Mouse (Mus musculus) gastrocnemius, adult 18-20 months (tissue): ENCODE measurements around the gene Nlrp6. TPM values are rescaled to one million over a fixed set of nuclear protein-coding genes. Genes with fewer than 3 reads are reported as not detected.
"Not testable (repeated sequence)": the region's sequence is repeated elsewhere in the genome, so short reads cannot be mapped to it uniquely, and the experiment has no call there.

Source experiments
- DNase-seq: peaks from one replicate; pipeline ENCODE4 v3.0.0; 2021; ENCODE audit warnings: low spot score
- long read RNA-seq, 2 experiments: library from polyadenylated mRNA; stranded (forward); transcript quantifications; one replicate each; pipeline ENCODE4 v2.0.0; 2021
- total RNA-seq, 2 experiments: library from RNA; stranded (reverse); gene quantifications; 2 replicates each; pipeline ENCODE4 v1.2.3; 2021

Nlrp6 gene
- not detected for total RNA-seq
- long read RNA-seq, experiment 1, result 0 reads
- long read RNA-seq, experiment 2, result 0 reads

DNA sequence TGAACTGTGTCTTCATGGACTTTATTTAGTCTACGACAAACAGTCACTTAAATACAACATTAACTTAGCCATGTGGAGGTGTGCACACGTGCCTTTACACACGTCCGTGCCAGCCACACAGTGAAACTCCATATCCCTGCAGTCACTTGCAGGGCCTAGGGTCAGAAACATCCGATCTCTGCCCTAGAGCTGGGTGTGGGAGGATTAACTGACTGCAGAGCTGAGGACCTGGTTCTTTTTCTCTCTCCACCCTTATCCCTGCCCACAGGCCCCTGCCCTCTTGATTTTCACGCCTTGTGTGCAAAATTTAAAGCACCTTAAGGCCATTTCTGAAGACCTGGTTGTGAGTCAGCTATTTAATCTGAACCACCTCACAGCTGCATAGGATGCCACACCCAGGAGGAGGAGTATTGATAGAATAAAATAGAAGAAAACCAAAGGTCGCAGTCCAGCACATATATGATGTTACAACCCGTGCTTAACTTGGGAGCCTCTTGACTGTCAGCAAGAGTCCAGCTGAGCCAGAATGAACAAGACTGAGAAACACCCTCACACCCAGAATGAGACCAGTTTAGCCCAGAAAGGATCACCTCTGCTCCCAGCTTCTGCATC is at the start of gene Nlrp6:
Nlrp6 (plus strand) TSS at position 485 of the 612 bp plus-strand sequence.
- no peak for DNase-seq

DNA sequence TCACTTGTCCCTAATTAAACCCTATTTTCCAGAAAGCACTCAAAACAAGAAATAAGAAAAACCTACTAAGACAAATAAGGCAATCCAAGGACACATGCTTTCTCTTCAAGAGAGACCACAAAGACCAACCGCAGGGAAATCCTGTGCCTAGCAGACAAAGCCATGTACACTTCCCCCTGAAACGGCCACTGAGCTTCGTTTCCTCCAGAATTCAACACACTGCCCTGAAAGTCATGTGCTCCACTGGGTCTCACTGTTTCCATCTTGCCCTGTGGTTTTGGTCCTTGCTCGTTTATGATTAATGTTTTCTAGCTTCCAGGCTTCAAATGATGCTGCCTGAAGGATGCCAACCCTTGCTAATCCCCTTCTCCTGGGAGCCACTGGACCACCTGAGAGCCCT is 46.5 kb upstream of the Nlrp6 start:
- no peak for DNase-seq

- DNase-seq, result no peak
Observed at GRCm38 (mm10) chr7:140877364-140877763, 43.3 kb upstream of the Nlrp6 start.

DNA sequence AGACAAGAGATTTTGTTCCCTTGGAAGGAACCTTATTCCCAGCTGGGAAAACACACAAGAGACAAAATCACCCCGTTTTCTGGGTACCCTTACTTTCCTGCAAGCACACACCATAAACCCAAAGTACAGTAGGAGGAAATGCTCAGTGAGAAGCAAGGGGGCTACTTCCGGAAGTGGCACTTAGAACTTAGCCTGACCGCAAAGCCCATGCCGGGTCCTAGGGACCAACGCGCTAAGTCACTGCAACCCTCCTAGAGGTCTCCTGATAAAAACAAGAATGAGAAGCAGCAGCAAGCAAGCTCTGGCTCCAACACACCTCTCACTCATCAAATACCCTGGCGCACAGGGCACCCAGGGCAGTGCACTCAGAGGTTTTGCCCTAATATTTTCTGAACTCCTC is 41.3 kb upstream of the Nlrp6 start:
- DNase-seq, result no peak

- DNase-seq, result no peak
Observed at GRCm38 (mm10) chr7:140880419-140880818, 40.3 kb upstream of the Nlrp6 start.

DNA sequence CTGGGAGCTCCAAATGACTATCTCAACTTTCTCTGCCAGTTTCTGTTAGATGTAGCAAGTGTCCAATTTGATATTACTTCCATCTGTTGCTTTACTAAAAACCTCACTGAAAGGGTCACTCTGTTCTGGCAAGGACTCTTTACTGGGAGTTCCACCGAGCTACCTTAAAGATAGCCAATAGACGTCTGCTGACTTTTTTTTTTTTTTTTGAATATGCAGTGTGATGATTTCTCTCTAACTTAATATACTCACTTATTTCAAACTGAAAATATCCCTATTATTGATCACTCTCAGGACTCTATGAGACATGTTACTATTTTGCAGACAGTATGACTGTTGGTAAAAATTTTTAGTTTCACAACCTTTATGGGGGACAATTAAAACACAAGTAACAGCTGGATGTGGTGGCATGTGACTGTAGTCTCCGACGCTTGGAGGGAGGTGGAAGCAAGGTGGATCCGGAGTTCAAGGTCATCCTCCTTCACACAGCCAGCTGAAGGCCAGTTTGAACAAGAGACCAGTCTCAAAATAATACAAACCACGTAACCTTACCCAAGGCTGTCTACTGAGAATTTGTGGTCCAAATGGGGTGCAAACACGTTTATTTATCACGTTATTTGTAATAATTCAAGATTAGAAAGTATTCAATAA is 39.7 kb upstream of the Nlrp6 start:
- no peak for DNase-seq

- DNase-seq, result peak; percentile 93
Observed at GRCm38 (mm10) chr7:140881696-140882468, 38.8 kb upstream of the Nlrp6 start, which contains the start of the genes Psmd13 and Sirt3. Psmd13 (plus strand) TSS chr7:140881968. Sirt3 (minus strand) TSS chr7:140882309.

DNA sequence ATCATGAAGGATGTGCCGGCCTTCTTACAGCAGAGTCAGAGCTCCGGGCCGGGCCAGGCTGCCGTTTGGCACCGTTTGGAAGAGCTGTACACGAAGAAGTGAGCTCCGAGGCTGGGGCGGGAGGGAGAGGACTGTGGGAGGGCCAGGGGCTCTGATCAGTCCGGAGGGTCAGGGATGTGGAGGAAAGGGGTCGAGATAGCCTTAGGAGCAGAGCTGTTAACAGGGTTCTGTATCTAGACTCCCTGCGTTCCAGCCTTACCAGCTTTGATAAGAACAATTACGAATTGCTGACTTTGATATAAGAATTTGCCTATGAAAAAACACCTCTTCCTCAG is 38.3 kb upstream of the Nlrp6 start:
- no peak for DNase-seq

DNA sequence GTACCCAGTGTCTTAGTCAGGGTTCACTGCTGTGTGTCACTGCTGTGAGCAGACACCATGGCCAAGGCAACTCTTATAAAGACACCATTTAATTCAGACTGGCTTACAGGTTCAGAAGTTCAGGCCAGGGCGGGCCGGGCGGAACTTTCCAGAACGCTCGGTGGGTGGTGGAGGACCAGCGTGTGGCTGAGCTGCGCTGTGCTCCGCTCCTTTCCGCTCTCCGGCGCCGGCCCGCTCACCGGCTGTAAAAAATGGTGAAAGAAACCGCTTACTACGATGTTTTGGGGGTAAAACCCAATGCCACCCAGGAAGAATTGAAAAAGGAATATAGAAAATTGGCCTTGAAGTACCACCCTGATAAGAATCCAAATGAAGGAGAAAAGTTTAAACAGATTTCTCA is 30.1 kb upstream of the Nlrp6 start:
- not testable (repeated sequence) for DNase-seq

GRCm38 (mm10) chr7:140894031-140894430 is 26.7 kb upstream of the Nlrp6 start:
- DNase-seq, result no peak

DNA sequence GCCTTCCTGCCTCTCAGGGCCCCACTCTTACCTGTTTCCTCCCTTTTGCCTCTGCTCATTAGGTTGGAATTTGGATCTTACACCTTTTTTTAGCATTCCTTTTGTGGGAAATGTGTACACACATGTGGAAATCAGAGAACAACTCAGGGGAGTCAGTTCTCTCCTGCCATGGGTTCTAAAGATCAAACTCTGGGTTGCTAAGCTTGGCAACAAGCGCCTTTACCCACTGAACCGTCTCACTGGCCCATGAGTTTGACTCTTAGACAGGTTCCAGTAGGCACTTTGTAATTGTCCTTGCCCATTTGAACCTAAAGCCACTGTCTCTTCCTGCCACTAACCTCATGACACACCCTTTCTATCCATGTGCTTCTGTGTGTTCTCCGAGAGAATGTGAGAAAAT is 26.1 kb upstream of the Nlrp6 start:
- DNase-seq, result no peak

DNA sequence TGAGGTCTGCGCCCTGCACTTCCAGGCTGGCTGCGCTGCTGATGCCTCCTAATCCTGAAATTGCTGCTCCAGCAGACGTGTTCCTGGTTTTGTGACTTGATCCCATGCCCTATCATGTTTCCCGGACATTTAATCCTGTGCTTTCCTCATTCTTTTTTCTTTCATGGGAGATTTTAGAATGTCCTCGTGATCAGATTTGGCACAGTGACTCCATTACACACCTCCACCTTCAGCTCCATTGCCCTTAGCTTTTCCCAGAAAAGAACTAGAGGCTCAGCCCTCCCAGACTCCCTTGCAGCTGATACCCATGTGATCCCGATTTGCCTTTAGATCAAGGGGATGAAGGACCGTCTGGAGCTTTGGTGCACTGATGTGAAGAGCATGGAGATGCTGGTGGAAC is 22.8 kb upstream of the Nlrp6 start:
- peak; percentile 7 for DNase-seq

GRCm38 (mm10) chr7:140899121-140899520 is 21.6 kb upstream of the Nlrp6 start:
- peak; percentile 15 for DNase-seq

- DNase-seq, result peak; percentile 80
Observed at GRCm38 (mm10) chr7:140900220-140900619, 20.5 kb upstream of the Nlrp6 start, which contains the start of gene Cox8b. Cox8b (minus strand) TSS chr7:140900446.

DNA sequence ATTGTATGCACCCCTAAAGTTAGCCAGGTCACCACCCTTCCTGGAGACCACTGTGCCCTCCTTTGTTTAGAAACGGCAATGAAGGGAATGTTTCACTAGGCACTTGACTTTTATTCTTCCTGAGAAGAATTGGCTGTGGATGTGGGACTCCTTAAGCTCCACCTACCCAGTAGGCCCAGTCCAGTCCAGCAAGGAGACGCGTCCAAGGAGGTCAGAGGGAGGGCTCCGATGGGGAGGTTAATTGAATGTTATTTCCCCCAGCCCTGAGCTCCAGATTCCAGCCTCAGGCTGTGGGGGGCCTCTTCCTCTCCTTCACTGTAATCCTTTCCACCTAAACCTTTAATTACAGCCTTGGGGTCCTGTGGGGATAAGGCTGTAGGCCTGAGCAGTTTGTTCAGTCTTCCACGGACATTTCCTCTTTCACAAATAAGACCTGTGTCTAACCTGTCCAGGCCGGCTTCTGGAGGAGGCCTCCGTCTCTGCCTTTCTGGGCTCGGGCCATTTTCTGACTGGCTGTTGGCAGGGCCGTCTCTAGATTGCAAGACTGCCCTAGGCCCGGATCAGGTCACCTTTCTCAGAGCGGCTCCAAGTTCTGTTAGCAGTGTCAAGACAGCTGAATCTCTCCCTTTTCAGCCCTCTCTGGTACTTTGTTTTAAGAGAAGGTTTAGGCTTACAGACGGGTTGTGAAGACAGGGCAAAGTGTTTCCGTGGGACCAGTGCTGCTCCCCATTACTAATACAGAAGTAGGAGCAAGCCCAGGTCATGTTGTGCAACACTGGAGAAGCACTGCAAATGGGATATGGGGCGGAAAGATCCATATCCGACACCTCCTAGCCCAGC is 18.4 kb upstream of the Nlrp6 start:
- peak; percentile 80 for DNase-seq

DNA sequence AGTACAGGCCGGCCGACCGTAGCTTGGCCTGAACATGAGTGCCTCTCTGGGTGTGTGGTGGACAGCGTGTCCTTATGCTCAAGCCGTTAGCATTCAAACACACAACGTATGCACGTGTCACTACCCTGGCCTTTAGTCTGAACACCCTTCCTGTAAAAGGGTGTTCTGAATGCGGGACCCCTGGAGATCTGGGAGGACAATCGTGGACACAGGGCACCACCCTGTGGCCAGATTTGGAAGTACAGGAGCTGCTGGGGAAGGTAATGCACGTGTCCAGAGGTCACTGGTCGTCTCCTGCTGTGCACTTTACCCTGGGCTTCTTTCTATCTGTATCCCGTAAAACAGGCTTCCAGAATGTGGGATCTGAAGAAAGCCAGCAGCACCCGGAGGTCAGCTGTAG is 17.5 kb upstream of the Nlrp6 start:
- peak; percentile 83 for DNase-seq

- no peak for DNase-seq
Observed at GRCm38 (mm10) chr7:140905642-140906081, 15.0 kb upstream of the Nlrp6 start.

GRCm38 (mm10) chr7:140907131-140907530 is 13.6 kb upstream of the Nlrp6 start:
- DNase-seq, result no peak

GRCm38 (mm10) chr7:140907697-140908096 is 13.0 kb upstream of the Nlrp6 start:
- no peak for DNase-seq

DNA sequence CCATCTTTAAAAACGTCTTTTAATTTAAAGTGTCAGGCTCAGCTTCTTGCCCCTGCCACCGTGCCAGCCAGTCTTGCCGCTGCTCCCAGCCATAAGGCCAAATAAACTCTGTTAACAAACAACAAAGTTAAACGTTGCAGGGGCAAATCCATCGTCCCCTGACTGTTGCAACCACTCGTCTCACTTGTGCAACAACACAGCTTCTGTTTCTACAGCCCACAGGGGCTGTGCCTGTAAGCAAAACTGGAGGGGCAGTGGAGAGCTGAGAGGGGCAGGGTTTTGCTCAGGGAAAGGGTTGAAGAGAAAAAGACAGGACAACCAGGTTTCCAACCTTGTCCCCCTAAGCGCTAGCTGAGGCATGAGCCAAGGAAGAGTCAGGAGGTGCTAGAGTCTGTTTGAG is 12.5 kb upstream of the Nlrp6 start:
- no peak for DNase-seq

DNA sequence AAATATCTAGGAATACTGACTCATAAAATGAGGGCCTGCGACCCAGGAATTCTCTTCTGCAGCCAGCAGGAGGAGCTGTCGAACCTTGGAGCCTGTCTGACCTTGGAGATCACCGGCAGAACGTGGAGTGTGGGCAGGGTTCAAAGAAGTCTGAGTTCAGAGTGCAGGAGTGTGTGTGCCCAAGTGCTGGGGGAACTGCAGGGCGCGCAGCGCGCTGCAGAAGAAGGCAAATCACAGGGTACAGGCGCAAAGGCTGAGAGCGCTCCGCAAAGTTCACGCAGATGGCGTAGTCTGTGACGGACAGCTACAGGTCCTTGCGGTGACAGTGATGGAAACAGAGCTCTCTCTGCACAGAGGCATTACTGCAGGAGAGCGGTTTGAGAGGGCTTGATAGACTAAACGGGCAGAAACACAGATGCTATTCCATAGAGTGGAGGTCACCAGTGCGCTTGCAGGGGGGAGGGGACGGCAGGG is 12.0 kb upstream of the Nlrp6 start:
- DNase-seq, result peak; percentile 77
